Mouse (Mus musculus): ENCODE results near the gene Ippk. TPM values are rescaled to one million over a fixed set of nuclear protein-coding genes. Genes with fewer than 3 reads are reported as not detected.

The Ippk gene
- polyA plus RNA-seq, 1 experiment from 2014 or later: 14.6 TPM

DNA sequence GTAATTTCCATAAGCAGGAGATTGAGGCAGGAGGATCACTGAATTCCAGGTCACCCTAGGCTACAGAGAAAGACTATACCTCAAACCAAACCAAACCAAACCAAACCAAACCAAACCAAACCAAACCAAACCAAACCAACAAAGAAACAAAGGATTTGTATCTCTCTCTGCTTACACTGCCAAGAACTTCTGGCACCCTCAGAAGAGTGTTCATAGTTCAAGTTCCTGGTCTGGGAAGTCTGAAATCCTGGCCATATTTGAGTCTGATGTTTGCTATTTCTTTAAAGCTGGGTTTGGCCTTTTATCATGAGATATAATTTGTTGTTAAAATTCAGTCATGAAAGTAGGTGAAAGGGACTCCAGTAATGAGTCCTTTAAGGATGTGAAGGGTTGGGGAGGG, 13.3 kb upstream of the Ippk start:
- H3K9me3 ChIP-seq (ENCODE audit: control insufficient read depth, low read length): no peaks in the 10 kb centered on the region
- ATAC-seq (ENCODE audit: insufficient number of reproducible peaks, low FRiP score, low TSS enrichment, low read depth) (no peak), DNase-seq (ENCODE audit: low spot score) (no peak)
- no peaks in the 10 kb centered on the region for H3K4me1 ChIP-seq (ENCODE audit: control insufficient read depth, insufficient read depth, low read length)
- H3K27ac ChIP-seq (replicated peaks; ENCODE audit: low read depth, low read length): no peak overlapping the region
- no peak overlapping the region for H3K9ac ChIP-seq (ENCODE audit: low read length)
- no peaks in the 10 kb centered on the region for H3K36me3 ChIP-seq (ENCODE audit: control insufficient read depth, insufficient read depth, low read length)
- no peaks in the 10 kb centered on the region for H3K27me3 ChIP-seq (ENCODE audit: control insufficient read depth, insufficient read depth, low read length)
- H3K4me3 ChIP-seq (ENCODE audit: low read depth, low read length): no peak overlapping the region
- no peak overlapping the region for H3K4me2 ChIP-seq (ENCODE audit: low read depth, severe bottlenecking)

DNA sequence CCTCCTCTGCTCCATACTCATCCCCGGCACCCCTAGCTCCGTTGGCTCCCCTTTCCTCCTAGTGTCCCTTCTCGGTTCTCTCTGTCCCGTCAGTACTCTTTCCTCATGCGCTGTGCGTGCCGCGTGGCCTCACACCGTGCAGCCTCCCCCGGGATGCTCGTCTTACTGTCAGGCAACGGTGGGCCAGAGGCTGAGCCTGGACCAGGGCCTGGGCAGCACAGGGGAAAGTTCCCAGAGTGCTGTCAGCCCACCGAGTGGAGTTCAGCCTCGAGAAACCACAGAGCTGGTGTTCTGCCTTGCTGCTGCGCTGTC, 513 bp downstream of the Ippk start:
- no peaks in the 10 kb centered on the region for H3K27me3 ChIP-seq (ENCODE audit: control insufficient read depth, insufficient read depth, low read length)
- WGBS: under 1% methylated on average over 15 of the region's 15 CpGs
- peaks cover 10% of the 10 kb centered on the region; the same call in 1 of the 2 replicates for H3K4me1 ChIP-seq (ENCODE audit: control insufficient read depth, insufficient read depth, low read length)
- H3K9me3 ChIP-seq (ENCODE audit: control insufficient read depth, low read length): no peaks in the 10 kb centered on the region
- no peak overlapping the region for H3K27ac ChIP-seq (replicated peaks; ENCODE audit: low read depth, low read length)
- ATAC-seq (ENCODE audit: insufficient number of reproducible peaks, low FRiP score, low TSS enrichment, low read depth) (peak; percentile 57), DNase-seq (ENCODE audit: low spot score) (peak; percentile 36)
- H3K36me3 ChIP-seq (ENCODE audit: control insufficient read depth, insufficient read depth, low read length): no peaks in the 10 kb centered on the region
- peak overlapping the region; percentile 83 for H3K9ac ChIP-seq (ENCODE audit: low read length)
- peak overlapping the region; percentile 96 for H3K4me2 ChIP-seq (ENCODE audit: low read depth, severe bottlenecking)
- peak overlapping the region; percentile 87 for H3K4me3 ChIP-seq (ENCODE audit: low read depth, low read length)

- H3K4me3 ChIP-seq (ENCODE audit: low read depth, low read length): peak overlapping the region; percentile 87
- no peaks in the 10 kb centered on the region for H3K27me3 ChIP-seq (ENCODE audit: control insufficient read depth, insufficient read depth, low read length)
- no peak for DNase-seq (ENCODE audit: low spot score)
- 21% methylated on average over 4 of the region's 4 CpGs for WGBS
- no peaks in the 10 kb centered on the region for H3K9me3 ChIP-seq (ENCODE audit: control insufficient read depth, low read length)
- peak overlapping the region; percentile 83 for H3K9ac ChIP-seq (ENCODE audit: low read length)
- H3K27ac ChIP-seq (replicated peaks; ENCODE audit: low read depth, low read length): no peak overlapping the region
- H3K36me3 ChIP-seq (ENCODE audit: control insufficient read depth, insufficient read depth, low read length): no peaks in the 10 kb centered on the region
- ATAC-seq (ENCODE audit: insufficient number of reproducible peaks, low FRiP score, low TSS enrichment, low read depth): no peak
- peak overlapping the region; percentile 96 for H3K4me2 ChIP-seq (ENCODE audit: low read depth, severe bottlenecking)
- peaks cover 10% of the 10 kb centered on the region; the same call in 1 of the 2 replicates for H3K4me1 ChIP-seq (ENCODE audit: control insufficient read depth, insufficient read depth, low read length)
Observed at GRCm38 (mm10) chr13:49421959-49422358, 910 bp downstream of the Ippk start.

DNA sequence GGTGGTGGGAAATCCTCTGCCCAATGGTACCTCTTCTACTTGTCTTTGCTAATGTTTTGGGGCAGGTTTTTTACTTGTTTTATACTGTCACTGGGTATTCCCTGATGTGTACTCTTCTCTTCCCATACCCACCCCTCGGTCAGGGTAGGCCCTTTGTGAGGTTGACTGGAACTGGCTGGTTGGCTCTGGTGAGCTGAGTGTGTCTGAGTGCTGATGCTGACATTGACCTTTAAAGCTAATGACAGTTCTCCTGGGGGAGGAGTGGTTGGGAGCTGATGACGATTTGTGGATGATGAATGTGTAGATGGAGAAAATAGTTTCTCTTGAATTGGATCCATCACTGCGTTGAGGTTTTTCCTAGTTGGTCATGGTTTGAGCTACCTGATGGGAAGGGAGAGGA, 5.7 kb downstream of the Ippk start:
- no peaks in the 10 kb centered on the region for H3K9me3 ChIP-seq (ENCODE audit: control insufficient read depth, low read length)
- no peaks in the 10 kb centered on the region for H3K27me3 ChIP-seq (ENCODE audit: control insufficient read depth, insufficient read depth, low read length)
- DNase-seq (ENCODE audit: low spot score) (no peak), ATAC-seq (ENCODE audit: insufficient number of reproducible peaks, low FRiP score, low TSS enrichment, low read depth) (no peak)
- H3K27ac ChIP-seq (replicated peaks; ENCODE audit: low read depth, low read length): no peak overlapping the region
- no peaks in the 10 kb centered on the region for H3K36me3 ChIP-seq (ENCODE audit: control insufficient read depth, insufficient read depth, low read length)
- no peak overlapping the region for H3K4me2 ChIP-seq (ENCODE audit: low read depth, severe bottlenecking)
- no peak overlapping the region for H3K9ac ChIP-seq (ENCODE audit: low read length)
- H3K4me1 ChIP-seq (ENCODE audit: control insufficient read depth, insufficient read depth, low read length): peaks cover 7% of the 10 kb centered on the region; the same call in 1 of the 2 replicates
- WGBS: 89% methylated on average over 3 of the region's 3 CpGs
- H3K4me3 ChIP-seq (ENCODE audit: low read depth, low read length): no peak overlapping the region

- Histone ChIP-seq H3K4me1 (ENCODE audit: control insufficient read depth, insufficient read depth, low read length) (no peaks in the 10 kb centered on the region), H3K9me3 (ENCODE audit: control insufficient read depth, low read length) (no peaks in the 10 kb centered on the region), H3K4me3 (ENCODE audit: low read depth, low read length) (no peak overlapping the region), H3K9ac (ENCODE audit: low read length) (no peak overlapping the region), H3K36me3 (ENCODE audit: control insufficient read depth, insufficient read depth, low read length) (no peaks in the 10 kb centered on the region; the same call in 1 of the 2 replicates), H3K4me2 (ENCODE audit: low read depth, severe bottlenecking) (no peak overlapping the region), H3K27ac (replicated peaks; ENCODE audit: low read depth, low read length) (no peak overlapping the region), H3K27me3 (ENCODE audit: control insufficient read depth, insufficient read depth, low read length) (no peaks in the 10 kb centered on the region)
- 86% methylated on average over 1 of the region's 1 CpGs for WGBS
- no peak for DNase-seq (ENCODE audit: low spot score)
- ATAC-seq (ENCODE audit: insufficient number of reproducible peaks, low FRiP score, low TSS enrichment, low read depth): no peak
Observed at GRCm38 (mm10) chr13:49428042-49428675, 7.1 kb downstream of the Ippk start.

DNA sequence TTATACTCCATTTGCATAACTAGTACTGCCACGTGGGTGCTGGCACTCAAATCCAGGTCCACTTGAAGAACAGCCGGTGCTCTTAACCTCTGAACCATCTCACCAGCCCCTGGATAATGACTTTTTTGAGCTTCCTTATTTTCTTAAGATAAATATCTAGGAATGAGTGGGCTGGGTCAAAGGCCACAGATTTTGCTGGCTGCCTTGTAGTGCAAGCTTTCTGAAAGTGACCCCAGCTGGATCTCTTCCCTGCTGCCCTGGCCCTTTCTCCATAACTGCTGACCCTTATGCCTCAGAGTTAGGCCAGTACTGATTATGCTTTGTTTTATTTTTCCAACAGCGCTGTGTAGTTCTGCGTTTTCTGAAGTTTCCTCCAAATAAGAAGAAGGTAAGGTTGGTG, 9.5 kb downstream of the Ippk start:
- Histone ChIP-seq H3K4me1 (ENCODE audit: control insufficient read depth, insufficient read depth, low read length) (no peaks in the 10 kb centered on the region), H3K27ac (replicated peaks; ENCODE audit: low read depth, low read length) (no peak overlapping the region), H3K9me3 (ENCODE audit: control insufficient read depth, low read length) (no peaks in the 10 kb centered on the region), H3K27me3 (ENCODE audit: control insufficient read depth, insufficient read depth, low read length) (no peaks in the 10 kb centered on the region), H3K36me3 (ENCODE audit: control insufficient read depth, insufficient read depth, low read length) (no peaks in the 10 kb centered on the region; the same call in 1 of the 2 replicates), H3K4me3 (ENCODE audit: low read depth, low read length) (no peak overlapping the region), H3K4me2 (ENCODE audit: low read depth, severe bottlenecking) (no peak overlapping the region), H3K9ac (ENCODE audit: low read length) (no peak overlapping the region)
- 87% methylated on average over 4 of the region's 4 CpGs for WGBS
- DNase-seq (ENCODE audit: low spot score): no peak
- ATAC-seq (ENCODE audit: insufficient number of reproducible peaks, low FRiP score, low TSS enrichment, low read depth): no peak

- Histone ChIP-seq H3K9ac (ENCODE audit: low read length) (no peak overlapping the region), H3K27me3 (ENCODE audit: control insufficient read depth, insufficient read depth, low read length) (no peaks in the 10 kb centered on the region), H3K4me1 (ENCODE audit: control insufficient read depth, insufficient read depth, low read length) (no peaks in the 10 kb centered on the region), H3K9me3 (ENCODE audit: control insufficient read depth, low read length) (no peaks in the 10 kb centered on the region), H3K36me3 (ENCODE audit: control insufficient read depth, insufficient read depth, low read length) (no peaks in the 10 kb centered on the region; the same call in 1 of the 2 replicates), H3K4me2 (ENCODE audit: low read depth, severe bottlenecking) (no peak overlapping the region), H3K27ac (replicated peaks; ENCODE audit: low read depth, low read length) (no peak overlapping the region), H3K4me3 (ENCODE audit: low read depth, low read length) (no peak overlapping the region)
- 92% methylated on average over 2 of the region's 2 CpGs for WGBS
- ATAC-seq (ENCODE audit: insufficient number of reproducible peaks, low FRiP score, low TSS enrichment, low read depth) (no peak), DNase-seq (ENCODE audit: low spot score) (no peak)
Observed at GRCm38 (mm10) chr13:49433268-49434029, 12.4 kb downstream of the Ippk start.

GRCm38 (mm10) chr13:49435745-49436144, 14.7 kb downstream of the Ippk start:
- Histone ChIP-seq H3K4me3 (ENCODE audit: low read depth, low read length) (no peak overlapping the region), H3K4me1 (ENCODE audit: control insufficient read depth, insufficient read depth, low read length) (no peaks in the 10 kb centered on the region), H3K9me3 (ENCODE audit: control insufficient read depth, low read length) (no peaks in the 10 kb centered on the region), H3K27ac (replicated peaks; ENCODE audit: low read depth, low read length) (no peak overlapping the region), H3K27me3 (ENCODE audit: control insufficient read depth, insufficient read depth, low read length) (no peaks in the 10 kb centered on the region), H3K4me2 (ENCODE audit: low read depth, severe bottlenecking) (no peak overlapping the region), H3K9ac (ENCODE audit: low read length) (no peak overlapping the region), H3K36me3 (ENCODE audit: control insufficient read depth, insufficient read depth, low read length) (no peaks in the 10 kb centered on the region; the same call in 1 of the 2 replicates)
- WGBS: 81% methylated on average over 1 of the region's 1 CpGs
- no peak for ATAC-seq (ENCODE audit: insufficient number of reproducible peaks, low FRiP score, low TSS enrichment, low read depth)
- DNase-seq (ENCODE audit: low spot score): no peak

Data from limb, embryonic 11.5 days (tissue).